Mouse (Mus musculus) gastrocnemius, adult 2 months (tissue): ENCODE data around the gene Rassf1. TPM values are rescaled to one million over a fixed set of nuclear protein-coding genes. Genes with fewer than 3 reads are reported as not detected.
"Not testable (repeated sequence)": the region's sequence is repeated elsewhere in the genome, so short reads cannot be mapped to it uniquely, and the experiment has no call there.

ENCODE experiments used
- DNase-seq: peaks from one replicate; pipeline ENCODE4 v3.0.0; 2022
- H3K27ac ChIP-seq: fragments of 200-600 bp; 2 replicates; pipeline ENCODE4 v1.8.1; 2022; ENCODE audit warnings: mild to moderate bottlenecking
- H3K4me3 ChIP-seq: fragments of 200-600 bp; 2 replicates; pipeline ENCODE4 v1.8.1; 2022; ENCODE audit warnings: mild to moderate bottlenecking, moderate library complexity
- CTCF ChIP-seq: fragments of 200-600 bp; IDR thresholded peaks from 2 replicates; pipeline ENCODE4 v1.8.1; 2022; ENCODE audit warnings: antibody characterized with exemption, mild to moderate bottlenecking, moderate library complexity
- intact Hi-C: fragments of 180-260 bp; cut with DNase I; formaldehyde crosslinking; loops from one replicate; pipeline ENCODE4 v1.15.1; 2025
- total RNA-seq, 2 experiments: library from RNA; stranded (reverse); gene quantifications; 2 replicates each; pipeline ENCODE4 v1.2.3; 2021

The Rassf1 gene
- total RNA-seq, 2 experiments from 2014 or later: 14.0 to 14.3 TPM

- Histone ChIP-seq H3K27ac (peak overlapping the region; percentile 85; the same call in 1 of the 2 replicates), H3K4me3 (no peak overlapping the region)
- DNase-seq: no peak
- intact Hi-C loops: no loop called here
- no peak for TF ChIP-seq CTCF
Observed at GRCm38 (mm10) chr9:107552690-107553393, 1.5 kb downstream of the Rassf1 start.

- no peak for DNase-seq
- intact Hi-C loops: no loop called here
- H3K4me3 ChIP-seq: peak overlapping the region; percentile 89
- no peak for TF ChIP-seq CTCF
- H3K27ac ChIP-seq: peak overlapping the region; percentile 99
Observed at GRCm38 (mm10) chr9:107553541-107554318, 2.4 kb downstream of the Rassf1 start.

- H3K4me3 ChIP-seq: peak overlapping the region; percentile 89
- peak; percentile 97 for DNase-seq
- H3K27ac ChIP-seq: peak overlapping the region; percentile 99
- no peak for TF ChIP-seq CTCF
- intact Hi-C loops: no loop called here
Observed at GRCm38 (mm10) chr9:107554319-107554825, 3.0 kb downstream of the Rassf1 start.

GRCm38 (mm10) chr9:107555031-107555457, 3.7 kb downstream of the Rassf1 start:
- intact Hi-C loops: no loop called here
- Histone ChIP-seq H3K4me3 (peak overlapping the region; percentile 89), H3K27ac (peak overlapping the region; percentile 99)
- peak; percentile 79 for DNase-seq
- TF ChIP-seq CTCF: no peak

- Histone ChIP-seq H3K4me3 (peak overlapping the region; percentile 89), H3K27ac (peak overlapping the region; percentile 99)
- no peak for DNase-seq
- intact Hi-C loops: no loop called here
- TF ChIP-seq CTCF: no peak
Observed at GRCm38 (mm10) chr9:107555701-107556100, 4.3 kb downstream of the Rassf1 start.

- intact Hi-C loops: no loop called here
- H3K27ac ChIP-seq: peak overlapping the region; percentile 99
- peak overlapping the region; percentile 89 for H3K4me3 ChIP-seq
- TF ChIP-seq CTCF: no peak
- DNase-seq: no peak
Observed at GRCm38 (mm10) chr9:107556346-107556745, 5.0 kb downstream of the Rassf1 start.

GRCm38 (mm10) chr9:107563029-107563581, 11.8 kb downstream of the Rassf1 start, which contains the start of gene Tusc2:
Gene Tusc2, plus strand, starts transcription at chr9:107563255.
- TF ChIP-seq CTCF: no peak
- intact Hi-C loops: no loop called here
- Histone ChIP-seq H3K4me3 (peak within 1 kb of the TSS; percentile 84), H3K27ac (peak within 1 kb of the TSS; percentile 94)
- peak; percentile 96 for DNase-seq

GRCm38 (mm10) chr9:107565556-107565955, 14.2 kb downstream of the Rassf1 start:
- intact Hi-C loops, DNase-seq: not testable (repeated sequence)
- H3K27ac ChIP-seq: peak overlapping the region; percentile 94
- H3K4me3 ChIP-seq: peak overlapping the region; percentile 62

GRCm38 (mm10) chr9:107566041-107566709, 14.8 kb downstream of the Rassf1 start:
- DNase-seq: peak; percentile 89
- Histone ChIP-seq H3K27ac (peak overlapping the region; percentile 94), H3K4me3 (peak overlapping the region; percentile 62)
- peak; percentile 98 for TF ChIP-seq CTCF
- intact Hi-C loops: loop anchor here (2.0 kb wide), 1 partner anchor 47 kb away; no protein-coding TSS in a partner anchor

GRCm38 (mm10) chr9:107566855-107567254, 15.5 kb downstream of the Rassf1 start:
- Histone ChIP-seq H3K27ac (peak overlapping the region; percentile 94), H3K4me3 (peak overlapping the region; percentile 71)
- intact Hi-C loops: loop anchor here (2.0 kb wide), 1 partner anchor 46 kb away; no protein-coding TSS in a partner anchor
- TF ChIP-seq CTCF: no peak
- no peak for DNase-seq

GRCm38 (mm10) chr9:107567702-107568319, 16.5 kb downstream of the Rassf1 start, which contains the start of gene Hyal2:
Gene Hyal2, plus strand, starts transcription at chr9:107567945.
- intact Hi-C loops: loop anchor here (2.0 kb wide), 1 partner anchor 45 kb away; no protein-coding TSS in a partner anchor
- H3K27ac ChIP-seq: peak within 1 kb of the TSS; percentile 94

More at GRCm38 (mm10) chr9:107567702-107568319, 16.5 kb downstream of the Rassf1 start, which contains the start of gene Hyal2:
- no peak for DNase-seq
- no peak for TF ChIP-seq CTCF
- H3K4me3 ChIP-seq: peak within 1 kb of the TSS; percentile 71
